Mouse (Mus musculus) olfactory bulb, adult 2 months (tissue): Measurements from ENCODE around the gene Prss57.

Source experiments
- CTCF ChIP-seq: fragments of 200-500 bp; IDR thresholded peaks from 2 replicates; pipeline ENCODE4 v1.5.1; 2012; ENCODE audit warnings: low read depth, mild to moderate bottlenecking, low read length, moderate library complexity; ENCODE audit not compliant: insufficient read depth
- POLR2A ChIP-seq: fragments of 200-500 bp; IDR thresholded peaks from 2 replicates; pipeline ENCODE4 v1.6.1; 2012; ENCODE audit warnings: mild to moderate bottlenecking, low read depth, low read length, moderate library complexity; ENCODE audit not compliant: insufficient read depth

- TF ChIP-seq POLR2A: no peak
- TF ChIP-seq CTCF: no peak
Observed at GRCm38 (mm10) chr10:79765228-79765745, 25.5 kb downstream of the Prss57 start.
